Mouse (Mus musculus): ENCODE results near the gene Il15. TPM values are rescaled to one million over a fixed set of nuclear protein-coding genes. Genes with fewer than 3 reads are reported as not detected.

Il15 gene
- polyA plus RNA-seq (2015; fragmentation: Nextera tagmentation; extraction: Ambion mirVana): 4.4 and 5.5 TPM in 2 replicates

GRCm38 (mm10) chr8:82402686-82403330, at the start of gene Il15:
Gene Il15 (minus strand): TSS chr8:82403222.
- peak; percentile 82; the same call in 1 of the 2 replicates for ATAC-seq (ENCODE audit: insufficient read depth, low FRiP score)
- H3K4me1 ChIP-seq (ENCODE audit: control insufficient read depth, insufficient read depth, low read length): peaks cover 12% of the 10 kb centered on the region
- H3K27ac ChIP-seq (ENCODE audit: low read length): peak within 1 kb of the TSS; percentile 72
- 8% methylated on average over 13 of the region's 13 CpGs for WGBS
- H3K9ac ChIP-seq (ENCODE audit: low read length): peak within 1 kb of the TSS; percentile 66
- H3K4me2 ChIP-seq (ENCODE audit: low read depth, low read length): peak within 1 kb of the TSS; percentile 60
- H3K9me3 ChIP-seq (replicated peaks; ENCODE audit: control insufficient read depth, low read length): no peaks in the 10 kb centered on the region
- H3K27me3 ChIP-seq (ENCODE audit: control insufficient read depth, insufficient read depth, low read length): no peaks in the 10 kb centered on the region
- no peaks in the 10 kb centered on the region for H3K36me3 ChIP-seq (ENCODE audit: control insufficient read depth, insufficient read depth, low read length)
- H3K4me3 ChIP-seq (replicated peaks; ENCODE audit: low read length): peak within 1 kb of the TSS; percentile 59

GRCm38 (mm10) chr8:82444897-82445296, 41.9 kb upstream of the Il15 start:
- no peaks in the 10 kb centered on the region for H3K9me3 ChIP-seq (replicated peaks; ENCODE audit: control insufficient read depth, low read length)
- no peak overlapping the region for H3K4me3 ChIP-seq (replicated peaks; ENCODE audit: low read length)
- H3K27me3 ChIP-seq (ENCODE audit: control insufficient read depth, insufficient read depth, low read length): no peaks in the 10 kb centered on the region
- no peak overlapping the region for H3K27ac ChIP-seq (ENCODE audit: low read length)
- H3K9ac ChIP-seq (ENCODE audit: low read length): no peak overlapping the region
- no peak for ATAC-seq (ENCODE audit: insufficient read depth, low FRiP score)
- no peaks in the 10 kb centered on the region for H3K36me3 ChIP-seq (ENCODE audit: control insufficient read depth, insufficient read depth, low read length)
- no peaks in the 10 kb centered on the region for H3K4me1 ChIP-seq (ENCODE audit: control insufficient read depth, insufficient read depth, low read length)
- H3K4me2 ChIP-seq (ENCODE audit: low read depth, low read length): no peak overlapping the region

GRCm38 (mm10) chr8:82416587-82417340, 13.7 kb upstream of the Il15 start:
- Histone ChIP-seq H3K27me3 (ENCODE audit: control insufficient read depth, insufficient read depth, low read length) (no peaks in the 10 kb centered on the region), H3K4me1 (ENCODE audit: control insufficient read depth, insufficient read depth, low read length) (no peaks in the 10 kb centered on the region), H3K9ac (ENCODE audit: low read length) (no peak overlapping the region), H3K4me3 (replicated peaks; ENCODE audit: low read length) (no peak overlapping the region), H3K9me3 (replicated peaks; ENCODE audit: control insufficient read depth, low read length) (no peaks in the 10 kb centered on the region), H3K4me2 (ENCODE audit: low read depth, low read length) (no peak overlapping the region), H3K36me3 (ENCODE audit: control insufficient read depth, insufficient read depth, low read length) (no peaks in the 10 kb centered on the region), H3K27ac (ENCODE audit: low read length) (peak overlapping the region; percentile 61)
- WGBS: 54% methylated on average over 5 of the region's 5 CpGs
- peak; percentile 87 for ATAC-seq (ENCODE audit: insufficient read depth, low FRiP score)

- Histone ChIP-seq H3K4me1 (ENCODE audit: control insufficient read depth, insufficient read depth, low read length) (no peaks in the 10 kb centered on the region), H3K36me3 (ENCODE audit: control insufficient read depth, insufficient read depth, low read length) (no peaks in the 10 kb centered on the region), H3K27ac (ENCODE audit: low read length) (no peak overlapping the region), H3K9ac (ENCODE audit: low read length) (no peak overlapping the region), H3K4me3 (replicated peaks; ENCODE audit: low read length) (no peak overlapping the region), H3K9me3 (replicated peaks; ENCODE audit: control insufficient read depth, low read length) (no peaks in the 10 kb centered on the region), H3K4me2 (ENCODE audit: low read depth, low read length) (no peak overlapping the region), H3K27me3 (ENCODE audit: control insufficient read depth, insufficient read depth, low read length) (no peaks in the 10 kb centered on the region)
- WGBS: 72% methylated on average over 1 of the region's 1 CpGs
- no peak for ATAC-seq (ENCODE audit: insufficient read depth, low FRiP score)
Observed at GRCm38 (mm10) chr8:82415485-82415884, 12.5 kb upstream of the Il15 start.

- 67% methylated on average over 3 of the region's 3 CpGs for WGBS
- no peak overlapping the region for H3K27ac ChIP-seq (ENCODE audit: low read length)
- no peaks in the 10 kb centered on the region for H3K9me3 ChIP-seq (replicated peaks; ENCODE audit: control insufficient read depth, low read length)
- no peaks in the 10 kb centered on the region for H3K36me3 ChIP-seq (ENCODE audit: control insufficient read depth, insufficient read depth, low read length)
- H3K4me1 ChIP-seq (ENCODE audit: control insufficient read depth, insufficient read depth, low read length): no peaks in the 10 kb centered on the region
- H3K4me3 ChIP-seq (replicated peaks; ENCODE audit: low read length): no peak overlapping the region
- H3K9ac ChIP-seq (ENCODE audit: low read length): no peak overlapping the region
- no peak for ATAC-seq (ENCODE audit: insufficient read depth, low FRiP score)
- H3K4me2 ChIP-seq (ENCODE audit: low read depth, low read length): no peak overlapping the region
- H3K27me3 ChIP-seq (ENCODE audit: control insufficient read depth, insufficient read depth, low read length): no peaks in the 10 kb centered on the region
Observed at GRCm38 (mm10) chr8:82410135-82410534, 7.1 kb upstream of the Il15 start.

- Histone ChIP-seq H3K9ac (ENCODE audit: low read length) (no peak overlapping the region), H3K36me3 (ENCODE audit: control insufficient read depth, insufficient read depth, low read length) (no peaks in the 10 kb centered on the region), H3K4me2 (ENCODE audit: low read depth, low read length) (no peak overlapping the region), H3K9me3 (replicated peaks; ENCODE audit: control insufficient read depth, low read length) (no peaks in the 10 kb centered on the region), H3K4me1 (ENCODE audit: control insufficient read depth, insufficient read depth, low read length) (peaks cover 7% of the 10 kb centered on the region; the same call in 1 of the 2 replicates), H3K27ac (ENCODE audit: low read length) (no peak overlapping the region), H3K4me3 (replicated peaks; ENCODE audit: low read length) (no peak overlapping the region), H3K27me3 (ENCODE audit: control insufficient read depth, insufficient read depth, low read length) (no peaks in the 10 kb centered on the region)
- WGBS: 74% methylated on average over 1 of the region's 1 CpGs
- ATAC-seq (ENCODE audit: insufficient read depth, low FRiP score): no peak
Observed at GRCm38 (mm10) chr8:82407060-82407459, 4.0 kb upstream of the Il15 start.

- H3K9me3 ChIP-seq (replicated peaks; ENCODE audit: control insufficient read depth, low read length): no peaks in the 10 kb centered on the region
- no peaks in the 10 kb centered on the region for H3K36me3 ChIP-seq (ENCODE audit: control insufficient read depth, insufficient read depth, low read length)
- H3K9ac ChIP-seq (ENCODE audit: low read length): no peak overlapping the region
- 96% methylated on average over 3 of the region's 3 CpGs for WGBS
- peaks cover 12% of the 10 kb centered on the region for H3K4me1 ChIP-seq (ENCODE audit: control insufficient read depth, insufficient read depth, low read length)
- H3K4me3 ChIP-seq (replicated peaks; ENCODE audit: low read length): no peak overlapping the region
- ATAC-seq (ENCODE audit: insufficient read depth, low FRiP score): no peak
- H3K27ac ChIP-seq (ENCODE audit: low read length): no peak overlapping the region
- no peak overlapping the region for H3K4me2 ChIP-seq (ENCODE audit: low read depth, low read length)
- no peaks in the 10 kb centered on the region for H3K27me3 ChIP-seq (ENCODE audit: control insufficient read depth, insufficient read depth, low read length)
Observed at GRCm38 (mm10) chr8:82404068-82404467, 1.0 kb upstream of the Il15 start.

- no peaks in the 10 kb centered on the region for H3K36me3 ChIP-seq (ENCODE audit: control insufficient read depth, insufficient read depth, low read length)
- H3K27me3 ChIP-seq (ENCODE audit: control insufficient read depth, insufficient read depth, low read length): no peaks in the 10 kb centered on the region
- WGBS: 1% methylated on average over 13 of the region's 13 CpGs
- peak overlapping the region; percentile 60 for H3K4me2 ChIP-seq (ENCODE audit: low read depth, low read length)
- peak overlapping the region; percentile 66 for H3K9ac ChIP-seq (ENCODE audit: low read length)
- ATAC-seq (ENCODE audit: insufficient read depth, low FRiP score): peak; percentile 51; the same call in 1 of the 2 replicates
- H3K9me3 ChIP-seq (replicated peaks; ENCODE audit: control insufficient read depth, low read length): no peaks in the 10 kb centered on the region
- H3K4me3 ChIP-seq (replicated peaks; ENCODE audit: low read length): peak overlapping the region; percentile 59
- H3K27ac ChIP-seq (ENCODE audit: low read length): peak overlapping the region; percentile 72; the same call in 1 of the 2 replicates
- H3K4me1 ChIP-seq (ENCODE audit: control insufficient read depth, insufficient read depth, low read length): peaks cover 12% of the 10 kb centered on the region
Observed at GRCm38 (mm10) chr8:82402261-82402685, 749 bp downstream of the Il15 start.

- Histone ChIP-seq H3K36me3 (ENCODE audit: control insufficient read depth, insufficient read depth, low read length) (no peaks in the 10 kb centered on the region), H3K27me3 (ENCODE audit: control insufficient read depth, insufficient read depth, low read length) (no peaks in the 10 kb centered on the region), H3K4me3 (replicated peaks; ENCODE audit: low read length) (peak overlapping the region; percentile 59), H3K9ac (ENCODE audit: low read length) (peak overlapping the region; percentile 66; the same call in 1 of the 2 replicates), H3K27ac (ENCODE audit: low read length) (no peak overlapping the region), H3K4me1 (ENCODE audit: control insufficient read depth, insufficient read depth, low read length) (peaks cover 12% of the 10 kb centered on the region), H3K4me2 (ENCODE audit: low read depth, low read length) (peak overlapping the region; percentile 60), H3K9me3 (replicated peaks; ENCODE audit: control insufficient read depth, low read length) (no peaks in the 10 kb centered on the region)
- ATAC-seq (ENCODE audit: insufficient read depth, low FRiP score): no peak
- 19% methylated on average over 6 of the region's 6 CpGs for WGBS
Observed at GRCm38 (mm10) chr8:82401490-82401889, 1.5 kb downstream of the Il15 start.
